Mouse (Mus musculus) cortical plate, adult 2 months (tissue): ENCODE data around the gene Opa1. TPM values are rescaled to one million over a fixed set of nuclear protein-coding genes. Genes with fewer than 3 reads are reported as not detected.

Experiments used
- H3K27ac ChIP-seq: fragments of 200-500 bp; 2 replicates; pipeline ENCODE4 v1.5.1; 2012; ENCODE audit warnings: low read length, control low read depth, inconsistent platforms; ENCODE audit not compliant: insufficient read depth
- H3K4me1 ChIP-seq: fragments of 200-500 bp; 2 replicates; pipeline ENCODE4 v1.6.1; 2011; ENCODE audit warnings: low read length; ENCODE audit not compliant: control insufficient read depth, insufficient read depth
- H3K4me3 ChIP-seq: fragments of 200-500 bp; 2 replicates; pipeline ENCODE4 v1.5.1; 2011; ENCODE audit warnings: mild to moderate bottlenecking, low read length, control low read depth; ENCODE audit not compliant: insufficient read depth
- CTCF ChIP-seq: fragments of 200-500 bp; IDR thresholded peaks from 2 replicates; pipeline ENCODE4 v1.5.1; 2011; ENCODE audit warnings: mild to moderate bottlenecking, control low read depth, low read length; ENCODE audit not compliant: insufficient read depth; ENCODE audit errors: extremely low read depth
- POLR2A ChIP-seq: fragments of 200-500 bp; IDR thresholded peaks from 2 replicates; pipeline ENCODE4 v1.6.1; 2011; ENCODE audit warnings: mild to moderate bottlenecking, low read length, control low read depth; ENCODE audit not compliant: insufficient read depth; ENCODE audit errors: extremely low read depth
- polyA plus RNA-seq: library from polyadenylated mRNA; depleted of rRNA; stranded (reverse); fragments of >200 nt; gene quantifications from 2 replicates; pipeline ENCODE4 v1.2.3, GENCODE M21; 2012

Opa1 gene
- polyA plus RNA-seq, 1 experiment = 52.2 TPM

DNA sequence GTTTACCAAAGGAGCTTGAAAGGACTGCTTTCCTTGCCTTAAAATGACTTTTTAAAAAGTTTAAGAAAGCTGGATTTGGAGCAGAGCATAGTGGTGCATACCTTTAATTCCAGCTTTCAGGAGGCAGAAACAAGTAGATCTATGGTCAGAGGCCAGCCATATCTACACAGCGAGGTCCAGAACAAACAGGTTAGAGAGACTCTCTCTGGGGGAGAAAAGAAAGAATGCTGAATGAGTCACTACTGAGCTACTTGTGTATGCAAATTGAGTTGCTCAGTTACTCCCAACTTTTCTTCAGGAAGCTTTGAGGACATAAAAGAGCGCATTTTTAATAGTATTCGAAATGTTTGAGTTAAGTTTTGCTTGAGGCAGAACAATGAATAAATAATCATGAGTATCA, 65.7 kb downstream of the Opa1 start:
- no peak overlapping the region for H3K27ac ChIP-seq
- no peak for TF ChIP-seq POLR2A
- no peak for TF ChIP-seq CTCF
- H3K4me1 ChIP-seq = no peaks in the 10 kb centered on the region
- no peak overlapping the region for H3K4me3 ChIP-seq

DNA sequence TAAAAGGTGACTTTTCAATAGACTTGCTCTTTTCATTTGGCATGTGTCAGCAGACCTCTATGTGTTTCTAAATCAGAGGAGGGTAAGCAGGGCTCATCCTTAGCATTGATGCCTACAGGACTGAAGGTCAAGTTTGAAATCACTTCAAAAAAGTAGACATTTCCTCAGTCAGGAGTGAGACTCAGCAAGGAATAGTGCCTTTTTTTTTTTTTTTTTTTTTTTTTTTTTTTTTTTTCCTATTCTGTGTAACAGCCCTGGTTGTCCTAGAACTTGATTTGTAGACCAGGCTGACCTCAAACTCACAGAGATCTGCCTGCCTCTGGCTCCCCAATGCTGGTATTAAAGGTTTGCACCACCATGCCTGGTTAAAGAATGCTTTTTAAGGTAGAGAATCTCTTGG, 67.1 kb downstream of the Opa1 start:
- Histone ChIP-seq H3K4me1 (no peaks in the 10 kb centered on the region; the same call in 1 of the 2 replicates), H3K4me3 (no peak overlapping the region), H3K27ac (no peak overlapping the region)
- TF ChIP-seq POLR2A (no peak), CTCF (no peak)

DNA sequence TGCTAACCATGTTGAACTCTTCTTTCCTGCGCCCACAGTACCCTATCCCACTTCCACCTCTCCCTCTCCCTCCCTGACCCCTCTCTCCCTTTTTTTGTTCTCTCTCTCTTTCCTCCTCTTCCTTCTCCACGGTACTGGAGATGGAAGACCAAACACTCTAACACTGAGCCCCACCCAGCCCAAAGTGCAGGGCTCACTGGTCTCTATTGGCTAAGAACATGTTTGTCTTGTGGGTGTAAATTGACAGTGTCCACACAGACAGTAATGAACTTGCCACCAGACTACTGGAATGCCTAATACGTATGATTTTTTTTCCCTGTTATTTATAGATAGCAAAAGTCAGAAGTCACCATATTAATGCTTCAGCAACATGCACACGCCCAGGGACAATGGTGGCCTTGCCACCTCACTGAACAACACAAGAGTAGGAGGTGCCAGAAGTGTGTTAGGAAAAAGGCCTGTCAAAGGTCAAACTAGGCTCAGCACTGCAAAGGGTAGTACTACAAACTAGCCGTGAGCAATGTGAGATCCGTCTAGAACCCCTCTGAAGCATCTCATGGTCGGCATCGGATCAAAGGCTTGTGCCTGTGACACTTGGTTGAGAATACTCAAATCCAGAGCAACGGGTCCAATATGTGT, 77.2 kb downstream of the Opa1 start:
- Histone ChIP-seq H3K4me3 (no peak overlapping the region), H3K27ac (no peak overlapping the region), H3K4me1 (peaks cover 3% of the 10 kb centered on the region)
- TF ChIP-seq POLR2A = no peak
- TF ChIP-seq CTCF = no peak

DNA sequence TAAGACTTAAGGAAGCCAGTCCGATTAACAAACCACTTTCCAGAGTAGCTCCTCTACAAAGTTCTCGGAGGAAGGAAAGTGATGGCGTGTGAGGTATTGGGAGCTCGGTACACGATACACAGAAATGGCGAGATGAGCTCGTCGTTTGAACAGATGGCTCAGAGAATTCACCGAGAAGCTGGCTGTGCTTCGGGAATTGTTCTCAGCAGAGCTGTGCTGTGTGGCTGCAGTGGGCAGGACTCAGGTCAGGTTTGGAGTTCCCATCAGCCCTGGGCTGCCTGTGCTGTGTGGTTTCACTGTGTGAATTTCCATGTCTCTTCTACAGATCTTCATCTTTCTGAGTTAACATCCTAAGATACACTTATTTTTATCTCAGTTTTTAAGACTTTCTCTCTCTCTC, 77.8 kb downstream of the Opa1 start:
- H3K4me3 ChIP-seq = no peak overlapping the region
- H3K27ac ChIP-seq = no peak overlapping the region
- no peak for TF ChIP-seq POLR2A
- peaks cover 3% of the 10 kb centered on the region for H3K4me1 ChIP-seq

DNA sequence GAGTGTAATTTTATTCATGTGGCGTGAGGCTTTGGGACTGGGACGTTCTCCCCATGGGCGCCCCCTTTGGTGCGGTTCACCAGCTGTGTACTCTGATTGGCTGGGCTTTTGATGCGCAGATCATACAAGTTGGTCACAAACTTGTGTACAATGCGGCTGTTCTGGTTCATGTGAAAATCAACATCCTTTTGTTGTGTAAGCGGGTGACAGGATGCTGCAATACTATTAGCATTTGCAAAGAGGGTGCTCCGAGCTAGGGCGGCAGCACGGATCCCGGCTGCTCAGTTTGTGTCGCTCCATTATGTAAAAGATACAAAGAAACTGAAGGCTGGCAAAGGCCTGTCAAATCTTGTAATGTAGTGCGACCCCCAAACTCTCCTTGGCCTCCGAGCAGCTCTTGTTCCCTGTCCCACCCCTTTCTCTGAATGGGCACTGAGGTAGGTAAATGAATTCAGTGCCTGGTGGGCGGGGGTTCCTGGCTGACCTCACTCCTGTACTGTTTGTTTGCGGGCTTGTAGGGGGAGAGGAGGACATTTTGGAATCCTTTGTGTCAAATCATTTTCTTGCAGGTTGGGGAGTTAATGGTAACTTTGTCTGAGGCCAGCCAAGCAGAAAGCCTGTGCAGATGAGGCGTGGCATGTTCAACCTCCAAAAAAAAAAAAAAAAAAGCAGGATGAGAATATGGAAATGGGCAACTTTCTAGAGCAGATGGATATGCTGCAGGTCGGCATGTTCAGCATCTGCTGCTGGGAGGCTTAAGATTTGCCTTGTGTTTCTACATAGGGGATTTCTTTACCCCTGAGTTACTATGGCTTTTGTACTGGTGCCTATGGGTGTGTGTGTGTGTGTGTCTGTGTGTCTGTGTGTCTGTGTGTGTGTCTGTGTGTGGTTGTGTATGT, 78.8 kb downstream of the Opa1 start:
- TF ChIP-seq POLR2A = no peak
- no peak for TF ChIP-seq CTCF
- H3K4me1 ChIP-seq = peaks cover 3% of the 10 kb centered on the region
- H3K27ac ChIP-seq = no peak overlapping the region
- no peak overlapping the region for H3K4me3 ChIP-seq

DNA sequence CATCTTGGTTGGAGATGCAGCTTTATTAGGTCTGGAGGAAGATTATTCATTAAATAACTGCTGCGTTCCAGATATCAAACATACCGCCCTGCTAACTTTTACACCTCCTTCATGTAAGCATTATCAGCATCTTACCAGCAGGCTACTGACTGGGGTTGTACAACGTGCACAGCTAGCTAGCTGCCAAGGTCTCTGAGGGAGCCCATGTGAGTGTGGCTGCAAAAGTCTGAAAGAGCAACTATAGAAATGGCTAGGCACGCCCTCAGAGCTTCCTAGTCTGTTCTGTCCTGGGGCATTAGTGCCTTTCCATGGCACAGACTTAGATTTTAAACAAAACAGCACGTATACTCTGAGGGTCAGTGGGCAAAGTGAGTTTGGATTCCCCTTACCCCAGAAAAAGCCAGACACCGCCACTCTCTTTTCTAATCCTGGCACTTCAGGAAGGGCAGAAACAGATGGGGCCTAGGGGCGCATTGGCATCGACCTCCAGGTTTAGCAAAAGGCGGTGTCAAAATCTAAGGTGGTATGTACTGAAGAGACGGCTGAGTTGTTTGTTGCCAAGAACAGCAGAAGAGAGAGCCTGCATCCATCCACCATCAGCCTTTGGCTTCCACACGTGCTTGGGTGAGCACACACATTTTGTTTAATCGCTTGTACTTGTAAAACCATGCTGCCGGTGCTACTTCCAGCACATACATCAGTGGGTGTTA, 80.1 kb downstream of the Opa1 start:
- TF ChIP-seq POLR2A = no peak
- TF ChIP-seq CTCF = no peak
- H3K27ac ChIP-seq = no peak overlapping the region
- H3K4me3 ChIP-seq = no peak overlapping the region
- peaks cover 3% of the 10 kb centered on the region for H3K4me1 ChIP-seq

DNA sequence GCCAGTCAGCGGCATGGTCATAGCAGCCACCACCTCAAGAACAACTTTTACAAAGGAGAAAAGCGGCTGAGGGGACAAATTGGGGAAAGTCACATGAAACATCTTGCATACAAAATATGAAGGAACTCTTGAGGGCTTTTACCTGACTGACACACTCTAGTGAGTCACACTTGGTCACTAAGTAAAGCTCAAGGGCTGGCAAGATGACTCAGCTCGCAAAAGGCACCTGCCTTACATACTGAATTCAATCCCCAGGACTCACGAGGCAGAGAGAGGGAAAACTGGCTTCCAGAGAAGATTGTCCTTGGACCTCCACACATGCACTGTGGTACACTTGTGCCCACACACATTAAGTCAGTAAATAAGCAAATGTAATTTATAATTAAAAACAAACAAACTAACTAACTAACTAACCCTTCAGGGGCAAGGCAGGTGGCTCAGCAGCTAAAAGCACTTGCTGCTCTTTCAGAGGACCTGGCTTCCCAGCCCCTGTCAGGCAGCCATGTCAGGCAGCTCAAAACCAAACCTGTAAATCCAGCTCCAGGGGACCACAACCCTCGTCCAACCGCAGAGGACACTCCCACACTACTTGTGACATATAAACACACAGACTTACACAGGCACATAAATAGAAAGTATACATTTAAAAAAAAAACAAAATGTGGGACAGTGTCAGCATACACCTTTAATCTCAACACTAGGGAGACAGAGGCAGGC, 84.1 kb downstream of the Opa1 start:
- no peak overlapping the region for H3K4me3 ChIP-seq
- H3K4me1 ChIP-seq = peaks cover 3% of the 10 kb centered on the region
- no peak for TF ChIP-seq CTCF
- TF ChIP-seq POLR2A = no peak
- no peak overlapping the region for H3K27ac ChIP-seq

DNA sequence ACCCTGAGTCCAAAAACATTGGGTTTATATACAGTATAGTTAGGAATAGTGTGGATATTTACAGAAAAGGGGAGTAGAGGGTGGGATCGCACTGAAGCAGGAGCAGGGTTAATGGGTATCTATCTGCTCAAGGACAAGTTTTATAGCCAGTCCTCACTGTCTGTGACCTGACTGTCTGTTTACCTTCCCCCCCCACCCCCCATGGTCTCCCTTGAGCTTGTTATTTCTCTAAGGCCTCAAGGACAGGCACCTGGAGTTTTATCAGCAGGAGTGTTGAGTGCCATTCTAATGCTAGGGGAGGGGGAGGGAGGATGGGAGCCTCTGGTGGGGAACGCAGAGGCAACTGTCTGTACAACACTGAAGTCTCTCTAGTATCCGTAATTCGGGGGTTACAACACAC, 85.3 kb downstream of the Opa1 start:
- H3K4me1 ChIP-seq = no peaks in the 10 kb centered on the region
- TF ChIP-seq POLR2A (no peak), CTCF (no peak)
- no peak overlapping the region for H3K4me3 ChIP-seq
- H3K27ac ChIP-seq = no peak overlapping the region

DNA sequence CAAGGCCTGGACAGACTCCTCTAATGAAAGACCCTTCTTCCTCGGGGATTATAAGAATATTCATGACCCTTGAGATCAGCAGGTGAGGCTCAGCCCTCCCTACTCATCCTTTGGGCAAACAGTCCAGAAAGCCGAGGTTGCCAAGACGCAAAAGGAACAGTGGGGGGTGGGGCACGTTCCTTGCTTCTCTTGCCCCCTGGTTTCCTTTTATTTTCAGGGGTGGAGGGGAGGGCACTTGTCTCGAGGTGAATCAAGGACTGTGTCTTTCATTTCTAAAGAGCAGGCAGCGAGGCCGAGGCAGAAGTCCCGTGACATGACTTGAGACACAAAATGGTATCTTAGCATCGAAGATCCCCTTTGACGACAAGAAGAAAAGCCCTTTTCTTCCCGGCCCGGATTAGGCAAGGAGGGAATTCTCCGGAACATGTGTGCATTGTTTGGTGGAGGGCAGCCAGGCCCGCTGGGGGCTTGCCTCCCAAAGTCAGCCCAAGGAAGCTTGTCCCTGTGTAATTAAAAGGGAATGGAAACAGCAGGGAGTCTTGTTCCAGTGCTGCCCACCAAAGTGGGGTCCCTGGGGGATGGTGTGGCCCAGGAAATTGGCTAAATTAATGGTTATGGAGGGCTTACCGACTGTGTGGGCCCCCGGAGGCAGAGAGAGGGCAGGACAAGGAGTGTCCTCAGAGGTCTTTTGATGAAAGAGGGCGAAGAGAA, 88.0 kb downstream of the Opa1 start:
- Histone ChIP-seq H3K27ac (no peak overlapping the region), H3K4me3 (no peak overlapping the region), H3K4me1 (no peaks in the 10 kb centered on the region)
- no peak for TF ChIP-seq POLR2A
- TF ChIP-seq CTCF = no peak
